Mouse (Mus musculus) cerebellum, adult 18-20 months (tissue): ENCODE measurements at regions not wholly inside any gene's neighbourhood (a gene's known extent, or its start where the extent isn't known, plus 50 kb on each side); places are given as distances from the start of the nearest gene placed in this dataset.

Experiments used
- DNase-seq, 2 experiments: peaks; one replicate each; pipeline ENCODE4 v3.0.0; 2021

GRCm38 (mm10) chr6:107629376-107629775, 99.8 kb downstream of the Lrrn1 start:
- DNase-seq: no peak

GRCm38 (mm10) chr6:107645751-107646150, 116.2 kb downstream of the Lrrn1 start:
- DNase-seq: no peak

DNA sequence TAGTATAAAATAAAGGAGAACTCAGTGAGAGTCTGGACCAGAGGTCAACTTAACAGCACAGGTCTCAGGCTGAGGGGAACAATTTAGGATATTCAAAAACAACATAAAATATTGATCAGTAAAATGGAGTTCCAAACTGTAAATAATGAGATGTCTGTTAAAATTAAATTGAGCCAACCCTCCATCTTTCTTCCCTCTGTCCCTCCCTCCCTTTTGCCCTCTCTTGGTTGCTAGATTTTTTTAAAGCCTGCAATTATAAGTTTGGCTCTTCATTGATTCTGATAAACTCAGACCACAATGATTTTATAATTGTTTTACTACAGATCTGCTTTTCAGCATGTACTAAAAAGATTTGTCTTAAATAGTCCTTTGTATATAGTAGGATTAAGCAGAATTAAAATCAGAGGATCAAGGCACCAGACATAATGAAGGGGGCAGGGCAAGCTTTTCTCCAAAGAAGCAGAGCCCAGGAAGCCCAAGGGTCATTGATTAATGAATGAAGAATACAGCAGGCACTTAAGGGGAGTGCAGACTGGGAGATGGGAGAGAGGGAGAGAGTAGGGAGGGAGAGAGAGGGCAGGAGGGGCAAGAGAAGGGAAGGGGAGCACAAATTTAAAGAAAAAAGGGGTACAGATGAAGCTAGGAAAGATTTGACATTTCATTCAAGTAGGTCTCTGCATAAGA, 124.4 kb downstream of the Lrrn1 start:
- DNase-seq: no peak

GRCm38 (mm10) chr6:107657805-107658204, 128.2 kb downstream of the Lrrn1 start:
- DNase-seq: no peak

- DNase-seq: no peak
These were observed 131.6 kb downstream of the Lrrn1 start for GRCm38 (mm10) chr6:107661009-107661764.

DNA sequence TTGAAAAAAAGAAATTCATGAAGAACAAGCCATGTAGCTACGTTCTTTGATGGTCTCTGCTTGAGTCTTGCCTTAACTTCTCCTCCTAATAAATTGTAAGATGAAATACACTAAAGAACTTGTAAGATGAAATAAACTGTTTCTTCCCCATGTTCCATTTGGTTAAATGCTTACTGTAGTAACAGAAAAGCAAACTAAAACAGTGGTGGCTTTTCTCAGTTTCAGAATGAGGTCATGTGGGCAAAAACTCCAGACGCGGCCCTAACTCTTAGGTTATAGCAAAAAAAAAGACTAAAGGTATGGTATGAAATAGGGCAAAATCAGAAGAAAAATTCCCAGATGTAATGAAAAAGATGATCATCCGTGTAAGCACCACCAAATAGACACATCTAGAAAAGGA, 169.7 kb downstream of the Lrrn1 start:
- no peak for DNase-seq

- no peak for DNase-seq
These were observed 178.6 kb downstream of the Lrrn1 start for GRCm38 (mm10) chr6:107708185-107708584.

- no peak for DNase-seq
These were observed 179.0 kb downstream of the Lrrn1 start for GRCm38 (mm10) chr6:107708608-107709007.

GRCm38 (mm10) chr6:107710360-107710759, 180.8 kb downstream of the Lrrn1 start:
- DNase-seq: peak; percentile 44 to 45

- DNase-seq: no peak
These were observed 181.9 kb downstream of the Lrrn1 start for GRCm38 (mm10) chr6:107711181-107712087.

DNA sequence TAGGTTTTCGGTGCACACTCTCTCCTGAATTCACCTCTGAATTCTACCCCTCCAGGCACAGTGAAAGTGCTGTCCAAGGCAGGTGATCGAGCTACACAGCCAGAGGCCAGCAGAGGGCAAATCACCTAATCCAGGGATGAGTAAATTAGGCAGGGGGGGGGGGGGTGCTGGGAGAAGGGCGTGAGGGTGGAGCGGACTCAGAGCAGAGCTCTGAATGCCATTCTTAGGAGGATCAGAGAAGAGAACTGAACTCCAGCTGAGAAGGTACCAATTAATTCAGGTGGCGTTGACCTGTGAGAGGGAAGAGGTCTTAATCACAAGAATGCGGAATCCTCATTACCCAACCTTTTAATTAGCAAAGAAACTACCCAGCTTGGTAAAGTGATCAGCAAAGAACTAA, 183.5 kb downstream of the Lrrn1 start:
- no peak for DNase-seq

DNA sequence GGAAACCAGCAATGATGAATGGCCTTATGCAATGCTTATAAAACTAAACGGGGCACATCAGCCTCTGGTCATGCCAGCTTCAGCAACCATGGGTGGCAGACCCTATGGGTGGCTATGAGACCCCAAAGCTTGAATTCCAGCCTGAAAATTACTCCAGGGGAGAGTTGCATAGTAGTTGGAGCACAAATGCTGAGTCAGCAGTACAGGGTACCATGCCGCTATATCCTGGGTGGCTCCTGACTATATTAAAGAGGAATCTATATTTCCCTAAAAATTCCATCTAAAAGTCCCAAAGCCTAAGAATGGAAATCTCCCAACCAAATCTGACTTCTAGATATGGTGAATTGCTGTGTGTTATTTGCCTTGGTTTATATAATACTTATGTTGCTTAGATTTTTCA, 187.6 kb downstream of the Lrrn1 start:
- DNase-seq: no peak

- DNase-seq: no peak
These were observed 200.7 kb downstream of the Lrrn1 start for GRCm38 (mm10) chr6:107730294-107730693.

- no peak for DNase-seq
These were observed 205.2 kb downstream of the Lrrn1 start for GRCm38 (mm10) chr6:107734773-107735172.

DNA sequence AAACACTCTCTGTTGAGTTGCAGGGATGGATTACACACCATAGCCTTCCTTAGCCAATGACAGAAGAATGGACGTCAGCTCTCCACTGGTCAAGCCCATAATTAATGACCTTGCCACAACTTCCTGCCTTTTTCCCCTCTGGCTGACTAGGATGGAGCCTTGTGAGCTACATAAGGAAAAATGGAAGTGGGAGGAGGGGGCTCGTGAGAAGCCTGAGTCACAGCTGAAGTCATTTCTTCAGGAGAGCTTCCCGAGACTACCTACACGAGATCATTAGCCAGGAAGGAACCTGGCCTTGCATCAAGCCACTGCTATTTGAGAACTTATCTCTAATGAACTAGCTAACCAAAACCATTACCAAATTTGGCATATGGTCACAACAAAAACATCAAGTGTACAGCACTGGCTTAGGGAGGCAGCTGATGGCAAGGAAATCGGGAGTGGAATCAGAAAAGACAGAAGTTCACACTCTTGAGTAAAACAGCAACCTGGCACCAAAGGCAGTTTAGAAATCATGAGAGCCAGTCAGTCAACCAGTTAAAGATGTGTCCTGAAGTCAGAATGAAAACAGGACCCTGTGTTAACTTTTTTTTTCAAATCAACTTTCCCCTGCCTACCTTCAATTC, 219.7 kb downstream of the Lrrn1 start:
- DNase-seq: no peak

- DNase-seq: no peak
These were observed 220.2 kb downstream of the Lrrn1 start for GRCm38 (mm10) chr6:107749794-107750193.

- no peak for DNase-seq
These were observed 222.6 kb downstream of the Lrrn1 start for GRCm38 (mm10) chr6:107752156-107752555.

- no peak for DNase-seq
These were observed 225.6 kb downstream of the Lrrn1 start for GRCm38 (mm10) chr6:107755158-107755557.

- DNase-seq: no peak
These were observed 241.4 kb downstream of the Lrrn1 start for GRCm38 (mm10) chr6:107770834-107771470.

- no peak for DNase-seq
These were observed 255.4 kb downstream of the Lrrn1 start for GRCm38 (mm10) chr6:107784998-107785397.

GRCm38 (mm10) chr6:107788224-107788893, 258.8 kb downstream of the Lrrn1 start:
- no peak for DNase-seq

DNA sequence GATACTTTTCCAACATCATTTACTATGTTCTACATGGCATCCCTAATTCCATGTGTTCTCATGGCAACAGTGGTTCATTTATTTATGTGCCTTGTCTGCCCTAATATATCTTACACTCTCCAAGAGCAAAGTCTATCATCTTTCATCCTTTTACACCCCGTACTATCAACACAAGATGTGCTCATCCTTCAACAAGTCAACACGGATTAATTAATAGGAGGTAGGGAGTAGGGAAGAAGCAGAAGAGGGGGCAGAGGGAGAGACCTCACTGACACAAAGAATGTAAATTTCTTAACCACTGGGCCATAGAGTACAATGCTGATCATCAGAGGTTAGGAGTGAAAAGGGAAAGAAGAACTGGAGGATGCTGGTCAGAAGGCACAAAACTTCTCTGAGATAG, 267.0 kb upstream of the Setmar start:
- DNase-seq: no peak
